Mouse (Mus musculus) ES-E14 (cell line): Measurements from ENCODE around the gene Selplg.

Experiments
- CHD2 ChIP-seq: IDR thresholded peaks from 2 replicates; pipeline ENCODE4 v1.6.1; 2014; ENCODE audit warnings: mild to moderate bottlenecking, low read depth, low read length, inconsistent platforms
- HCFC1 ChIP-seq: IDR thresholded peaks from 2 replicates; pipeline ENCODE4 v1.6.1; 2012; ENCODE audit warnings: low read length, inconsistent platforms, borderline replicate concordance; ENCODE audit not compliant: insufficient read depth
- MAFK ChIP-seq: IDR thresholded peaks from 2 replicates; pipeline ENCODE4 v1.6.1; 2014; ENCODE audit warnings: mild to moderate bottlenecking, low read depth, low read length, inconsistent platforms; ENCODE audit not compliant: insufficient read depth
- ZC3H11A ChIP-seq: IDR thresholded peaks from 2 replicates; pipeline ENCODE4 v1.6.1; 2012; ENCODE audit warnings: low read depth, mild to moderate bottlenecking, inconsistent platforms, low read length, borderline replicate concordance
- ZNF384 ChIP-seq: IDR thresholded peaks from 2 replicates; pipeline ENCODE4 v1.6.1; 2012; ENCODE audit warnings: low read depth, low read length, inconsistent platforms

GRCm38 (mm10) chr5:113796401-113797148, 35.9 kb downstream of the Selplg start:
- TF ChIP-seq ZNF384 (no peak), HCFC1 (no peak), CHD2 (no peak), ZC3H11A (no peak), MAFK (no peak)
